Mouse (Mus musculus) mouse trophoblast stem cell (cell line): ENCODE data around the gene Sertad4.

ENCODE experiments used
- in situ Hi-C, 2 experiments: fragments of 300-500 bp; cut with MseI, MboI; formaldehyde crosslinking; loops; 2 replicates in 1 of 2; 3 replicates in 1 of 2; pipeline ENCODE4 v1.15.1; 2025

Gene Sertad4

GRCm38 (mm10) chr1:192851640-192852039, 3.9 kb downstream of the Sertad4 start:
- in situ Hi-C loops = no loop called here

DNA sequence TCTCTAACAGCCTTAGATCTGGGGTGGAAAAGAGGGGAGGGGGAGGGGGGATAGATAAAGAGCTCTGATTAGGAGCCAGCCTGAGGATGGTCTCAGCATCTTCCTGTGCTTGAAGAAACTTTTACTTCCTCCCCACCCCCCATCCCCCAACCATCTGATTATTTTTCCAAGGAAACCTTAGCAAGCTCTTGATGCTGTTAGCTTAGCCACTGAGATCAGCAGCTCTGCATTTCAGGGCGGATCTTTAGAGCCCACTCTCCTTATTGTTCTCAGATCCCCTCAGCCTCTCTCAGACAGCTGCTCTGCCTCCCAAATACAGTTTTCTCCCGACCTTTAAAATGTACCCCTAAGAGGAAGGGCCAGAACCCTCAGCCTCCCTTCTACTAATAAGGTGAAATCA, 4.4 kb downstream of the Sertad4 start:
- in situ Hi-C loops = no loop called here

DNA sequence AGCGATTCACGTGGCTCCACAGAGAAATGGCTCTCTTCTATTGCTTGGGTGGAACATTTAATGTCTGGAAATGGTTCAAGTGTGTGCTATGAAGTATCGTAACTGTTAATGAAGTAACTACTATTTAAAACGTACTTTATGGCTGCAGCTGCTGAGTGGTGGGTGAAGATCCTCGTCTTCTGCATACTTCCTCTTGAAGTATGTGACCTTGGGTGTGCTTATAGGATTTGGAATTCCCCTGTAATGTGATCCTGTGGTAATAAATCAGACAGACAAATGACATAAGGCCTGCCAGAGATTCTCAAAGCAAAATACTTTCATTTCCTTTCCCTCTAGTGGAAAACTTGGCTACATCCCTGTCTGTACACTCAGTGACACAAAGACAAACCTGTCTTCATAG, 5.9 kb downstream of the Sertad4 start:
- in situ Hi-C loops = no loop called here

DNA sequence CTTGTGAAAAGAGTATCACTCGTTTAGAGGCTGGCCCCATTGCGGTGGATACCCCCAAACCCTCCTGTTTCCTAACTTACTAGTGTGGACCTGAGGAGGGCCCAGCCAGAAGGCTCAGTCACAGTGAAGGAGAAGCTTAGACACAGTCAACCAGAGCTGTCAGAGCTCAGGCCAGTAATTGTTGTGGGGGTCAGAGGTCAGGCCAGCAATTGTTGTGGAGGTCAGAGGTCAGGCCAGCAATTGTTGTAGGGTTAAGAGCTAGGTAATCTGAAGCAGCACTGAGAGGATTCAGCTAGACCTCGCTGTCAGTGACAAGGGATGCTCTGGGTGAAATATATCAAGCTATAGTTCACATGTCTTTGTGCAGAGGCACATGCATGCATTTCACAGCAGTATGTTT, 8.3 kb downstream of the Sertad4 start:
- in situ Hi-C loops = no loop called here

DNA sequence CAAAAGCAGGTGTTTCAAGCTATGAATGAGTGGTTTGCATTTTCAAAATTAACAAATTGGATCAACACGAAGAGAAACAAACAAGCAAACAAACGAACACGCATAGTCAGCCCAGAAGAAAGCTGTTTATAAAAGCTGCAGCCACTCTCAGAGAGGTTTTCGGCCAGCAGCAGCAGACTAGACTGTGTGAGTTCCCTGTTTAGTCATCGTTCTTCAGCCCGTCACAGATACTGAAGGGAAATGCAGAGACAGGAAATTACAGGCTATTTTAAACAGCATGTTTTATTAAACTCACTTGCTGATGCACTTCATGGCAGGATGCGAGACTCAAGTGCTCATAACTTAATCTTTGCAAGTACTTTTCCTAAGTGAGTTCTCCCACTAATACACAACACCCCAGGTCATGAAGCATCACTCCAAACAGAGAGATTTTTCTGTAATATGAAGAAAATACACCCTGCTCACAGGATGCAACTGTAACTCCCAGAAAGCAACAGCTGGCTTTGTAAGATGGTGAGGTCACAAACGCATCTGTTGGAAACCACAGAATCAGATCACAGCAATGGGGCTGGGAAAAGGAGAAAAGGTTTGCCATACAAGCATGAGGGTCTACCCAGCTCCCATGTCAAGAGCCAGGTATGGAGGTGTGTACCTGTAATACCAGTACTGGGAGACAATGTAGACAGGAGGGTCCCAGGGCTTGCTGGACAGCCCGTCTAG, 14.3 kb downstream of the Sertad4 start:
- in situ Hi-C loops = no loop called here

- in situ Hi-C loops = no loop called here
These were observed 14.9 kb downstream of the Sertad4 start for GRCm38 (mm10) chr1:192840655-192841054.

DNA sequence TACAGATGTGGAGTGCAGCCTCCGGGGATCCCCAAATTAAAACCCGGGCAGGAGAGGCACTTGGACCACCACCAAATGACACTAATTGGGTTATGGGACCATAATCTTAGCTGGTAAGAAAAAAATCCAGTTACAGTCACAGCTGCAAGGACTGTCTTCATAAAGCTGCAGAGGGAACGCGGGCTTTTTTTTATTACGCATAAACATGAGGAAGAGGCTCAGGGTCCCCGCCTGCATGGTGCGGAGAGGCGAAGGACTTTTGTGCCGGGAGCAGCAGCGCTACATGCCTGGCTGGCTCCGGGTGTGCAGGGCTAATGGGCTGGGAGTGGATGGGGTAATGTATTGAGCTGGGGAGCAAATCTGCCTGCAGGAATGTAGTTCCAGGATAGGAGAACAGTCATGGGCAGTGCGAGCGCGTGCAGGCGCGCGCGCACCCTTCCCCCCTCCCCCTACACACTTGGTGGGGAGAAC, 20.3 kb downstream of the Sertad4 start:
- in situ Hi-C loops = no loop called here

DNA sequence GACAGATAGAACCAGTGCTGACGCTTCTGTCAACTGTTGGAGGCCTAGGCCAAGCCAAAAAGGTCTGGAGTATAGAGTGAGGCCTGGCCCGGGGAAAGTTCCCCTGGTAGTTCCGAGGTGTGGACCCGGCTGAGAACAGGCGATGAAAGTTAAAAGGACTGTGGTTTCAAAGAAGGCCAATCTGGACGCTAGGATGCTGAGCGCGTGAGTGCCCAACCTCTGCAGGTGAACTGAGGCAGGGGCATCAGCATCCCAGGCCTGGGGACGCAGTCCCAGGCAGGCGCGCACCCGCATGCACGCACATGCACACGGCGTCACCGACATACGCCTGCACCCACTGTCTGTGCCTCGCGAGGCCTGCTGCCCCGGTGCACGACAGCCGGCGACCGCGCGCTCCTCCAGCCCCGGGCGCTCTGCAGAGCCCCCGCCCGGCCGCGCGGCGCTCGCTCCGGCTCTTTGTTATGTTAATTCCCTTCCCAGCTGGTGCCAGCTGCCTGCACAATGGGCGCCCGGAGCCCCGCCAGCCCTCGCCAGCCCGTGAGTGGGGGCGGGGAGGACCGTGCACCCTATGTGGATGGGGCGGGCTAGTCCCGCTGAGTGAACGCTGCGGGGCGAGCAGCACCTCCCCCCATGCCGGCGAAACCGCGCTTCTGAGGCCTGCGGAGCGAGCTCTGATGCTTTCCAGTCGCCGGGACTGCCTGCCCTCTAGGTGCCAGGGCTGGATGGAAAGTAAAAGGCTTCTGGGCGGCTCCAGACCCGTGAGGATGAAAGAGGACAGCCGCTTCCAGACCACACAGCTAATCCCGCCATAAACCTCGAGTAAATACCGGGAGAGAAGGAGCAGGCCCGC, 21.0 kb downstream of the Sertad4 start:
- in situ Hi-C loops = no loop called here

DNA sequence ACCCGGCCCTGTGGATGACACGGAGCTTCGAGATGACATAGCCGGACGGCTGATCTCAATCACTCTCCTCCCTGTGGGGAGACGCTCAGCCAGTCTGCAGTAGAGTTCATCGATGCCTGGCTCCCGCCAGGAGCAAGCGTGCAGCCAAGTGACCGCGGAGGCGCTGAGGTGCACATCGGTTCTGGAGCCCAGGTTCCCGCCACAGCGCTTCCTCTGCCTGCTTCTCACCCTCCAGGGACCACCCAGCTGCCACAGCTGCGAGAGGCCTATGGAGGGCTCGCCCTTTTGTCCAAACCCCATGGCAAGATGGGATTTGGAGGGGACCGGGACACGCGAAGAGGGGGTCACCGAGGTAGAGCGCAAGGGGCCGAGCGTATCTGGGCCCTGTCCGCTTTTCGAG, 22.0 kb downstream of the Sertad4 start:
- in situ Hi-C loops = no loop called here

DNA sequence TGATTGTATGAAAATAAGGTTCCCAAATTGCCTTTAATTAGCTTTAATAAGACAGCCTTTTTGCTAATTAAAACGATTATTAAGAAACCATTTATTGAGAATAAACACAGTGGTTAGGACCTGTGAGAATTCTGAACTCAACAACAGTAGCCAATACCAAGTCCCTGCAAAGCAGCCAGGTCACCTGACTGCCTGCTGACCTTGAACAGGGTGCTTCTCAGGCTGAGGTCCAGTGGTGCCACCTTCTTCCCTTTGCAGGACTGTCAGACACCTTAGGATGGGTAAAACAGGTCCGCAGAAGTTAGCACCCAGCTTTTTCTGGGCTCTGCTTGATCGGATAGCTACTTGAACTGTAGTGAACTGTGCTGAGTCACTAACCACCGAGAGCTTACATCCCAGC, 22.5 kb downstream of the Sertad4 start:
- in situ Hi-C loops = no loop called here

- in situ Hi-C loops = no loop called here
These were observed 23.2 kb downstream of the Sertad4 start for GRCm38 (mm10) chr1:192832338-192832737.

DNA sequence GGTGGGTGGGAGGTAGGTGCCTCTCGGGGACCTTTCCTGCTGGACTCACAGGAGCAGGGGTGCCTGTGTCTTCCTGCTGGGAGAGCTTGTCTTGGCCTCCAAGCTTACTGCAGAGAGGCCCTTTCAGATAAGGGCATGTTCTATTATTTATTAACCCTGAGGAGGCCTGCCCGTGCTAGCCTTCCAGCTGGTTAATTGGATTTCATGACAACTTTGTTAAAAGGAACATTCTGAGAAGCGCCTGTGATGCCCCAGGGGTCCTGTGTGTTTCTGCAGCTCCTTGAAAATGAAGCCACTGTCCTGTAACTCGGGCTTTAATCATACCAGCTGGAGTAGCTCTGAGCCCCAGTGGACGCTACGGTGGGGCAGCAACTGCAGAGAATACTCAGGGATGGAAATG, 25.1 kb downstream of the Sertad4 start:
- in situ Hi-C loops = no loop called here

DNA sequence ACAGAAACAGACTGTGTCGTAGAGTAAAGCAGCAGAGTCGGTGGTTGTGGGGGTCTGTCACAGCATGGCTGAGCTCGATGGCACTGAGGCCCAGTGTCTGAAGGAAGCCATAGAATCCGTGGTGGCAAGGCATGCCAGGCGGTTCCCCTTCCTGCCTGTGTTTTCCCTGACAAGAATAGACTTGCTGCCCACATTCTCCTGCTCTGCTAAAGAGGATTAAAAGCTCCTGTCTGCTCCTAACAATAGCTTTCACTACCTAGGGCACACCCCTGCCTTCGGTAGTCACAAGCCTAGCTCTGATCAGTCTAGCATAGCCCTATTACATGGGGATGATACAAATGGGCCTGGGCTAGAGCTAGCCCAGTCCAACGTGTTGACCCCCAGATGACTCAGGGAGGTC, 26.6 kb downstream of the Sertad4 start:
- in situ Hi-C loops = no loop called here

- in situ Hi-C loops = no loop called here
These were observed 27.6 kb downstream of the Sertad4 start for GRCm38 (mm10) chr1:192827955-192828354.

GRCm38 (mm10) chr1:192825746-192826145, 29.8 kb downstream of the Sertad4 start:
- in situ Hi-C loops = no loop called here

GRCm38 (mm10) chr1:192822652-192823525, 32.7 kb downstream of the Sertad4 start:
- in situ Hi-C loops = no loop called here

DNA sequence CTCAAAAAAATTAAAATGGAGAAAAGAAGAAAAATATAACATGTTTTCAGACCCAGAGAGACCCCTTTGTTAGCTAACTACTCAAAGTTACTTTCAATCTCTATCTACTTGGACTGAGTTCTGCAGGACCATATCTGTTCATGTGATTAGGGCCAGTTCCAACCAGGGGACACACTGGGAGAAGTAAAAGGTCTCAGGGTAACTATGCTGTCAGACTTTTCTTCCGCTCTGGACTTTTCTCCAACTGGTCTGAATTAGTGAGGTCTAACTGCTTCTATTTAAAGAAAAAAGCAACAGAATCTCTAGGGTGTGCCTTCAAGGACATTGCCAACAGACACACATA, 33.3 kb downstream of the Sertad4 start:
- in situ Hi-C loops = no loop called here

GRCm38 (mm10) chr1:192818334-192818733, 37.2 kb downstream of the Sertad4 start:
- in situ Hi-C loops = no loop called here

DNA sequence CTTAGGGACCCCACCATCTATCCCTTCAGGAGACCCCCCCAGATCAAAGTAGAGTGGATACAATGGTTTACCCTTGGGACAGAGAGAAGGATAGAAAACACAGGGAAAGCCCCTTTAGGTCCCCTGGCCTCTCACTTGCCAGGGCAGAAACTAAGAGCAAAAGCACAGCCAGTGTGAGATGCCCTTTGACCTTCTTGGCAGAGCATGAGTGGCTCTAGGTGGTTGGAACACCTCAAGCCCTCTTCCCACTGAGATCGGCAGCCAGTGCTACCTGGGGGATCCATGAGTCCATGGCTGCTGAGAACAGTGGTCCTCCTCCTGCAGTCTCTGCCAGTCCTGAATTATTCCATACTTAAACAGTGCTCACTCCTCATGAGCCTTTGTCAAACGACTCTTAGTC, 39.8 kb downstream of the Sertad4 start:
- in situ Hi-C loops = no loop called here

- in situ Hi-C loops = no loop called here
These were observed 40.9 kb downstream of the Sertad4 start for GRCm38 (mm10) chr1:192814700-192815099.

- in situ Hi-C loops = no loop called here
These were observed 42.8 kb downstream of the Sertad4 start for GRCm38 (mm10) chr1:192812758-192813157.

DNA sequence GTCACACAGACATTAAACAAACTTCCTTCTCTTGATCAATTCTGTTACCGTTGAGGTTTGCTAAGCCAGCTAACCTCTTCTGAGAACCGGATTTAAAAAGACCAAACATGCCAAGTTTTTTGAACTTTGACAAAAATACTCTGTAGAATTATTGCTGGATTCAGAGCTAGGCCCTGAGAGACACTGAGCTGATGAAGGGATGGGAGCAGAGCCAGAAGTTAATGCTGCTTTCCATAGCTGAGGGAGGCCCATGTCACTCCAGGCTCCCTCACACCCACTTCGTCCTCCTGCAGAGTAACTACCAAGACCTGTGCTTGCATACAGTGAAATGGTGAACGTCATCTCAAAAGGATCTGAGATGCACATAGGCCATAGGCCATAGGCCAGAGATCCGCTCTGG, 43.3 kb downstream of the Sertad4 start:
- in situ Hi-C loops = no loop called here
